Mouse (Mus musculus): Measurements from ENCODE around the gene Atxn7l3. TPM values are rescaled to one million over a fixed set of nuclear protein-coding genes. Genes with fewer than 3 reads are reported as not detected.
A peak's percentile ranks its signal among the peaks of the same experiment; 100 is the strongest.

Atxn7l3 gene
- polyA plus RNA-seq, 1 experiment from 2014 or later, result 19.0 TPM

DNA sequence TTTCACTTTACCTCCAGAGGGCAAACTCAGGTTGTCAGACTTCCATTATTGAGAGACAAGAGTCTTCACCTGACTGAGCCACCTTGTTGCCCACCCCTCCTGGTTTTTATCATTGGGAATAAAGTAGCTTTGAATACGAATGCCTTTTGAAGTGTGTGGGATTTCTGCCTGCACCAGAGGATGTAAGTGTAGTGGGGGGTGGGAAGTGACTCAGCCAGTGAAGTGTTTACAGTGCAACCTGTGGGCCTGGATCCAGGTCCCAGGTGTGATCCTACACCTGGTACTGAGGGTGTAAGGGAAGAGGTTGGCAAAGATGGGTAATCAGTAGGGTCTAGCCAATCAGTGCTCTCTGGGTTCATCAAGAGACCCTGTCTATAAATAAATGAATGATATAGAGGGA is 27.1 kb upstream of the Atxn7l3 start:
- Histone ChIP-seq H3K36me3 (ENCODE audit: control insufficient read depth, insufficient read depth, low read length) (no peaks in the 10 kb centered on the region), H3K4me2 (replicated peaks; ENCODE audit: low read depth, low read length) (no peak overlapping the region), H3K4me3 (ENCODE audit: low read depth, low read length) (no peak overlapping the region), H3K27ac (ENCODE audit: low read length) (no peak overlapping the region), H3K9ac (replicated peaks; ENCODE audit: low read depth, low read length) (no peak overlapping the region), H3K4me1 (ENCODE audit: control insufficient read depth, insufficient read depth, low read length) (peaks cover 8% of the 10 kb centered on the region; the same call in 1 of the 2 replicates), H3K9me3 (ENCODE audit: control insufficient read depth, low read depth, low read length) (no peaks in the 10 kb centered on the region), H3K27me3 (ENCODE audit: control insufficient read depth, insufficient read depth, low read length) (no peaks in the 10 kb centered on the region)
- WGBS, result 78% methylated on average over 1 of the region's 1 CpGs
- ATAC-seq (ENCODE audit: insufficient number of reproducible peaks, insufficient read depth, low FRiP score, low read depth), result no peak

GRCm38 (mm10) chr11:102321931-102322330 is 25.5 kb upstream of the Atxn7l3 start:
- Histone ChIP-seq H3K4me1 (ENCODE audit: control insufficient read depth, insufficient read depth, low read length) (peaks cover 8% of the 10 kb centered on the region; the same call in 1 of the 2 replicates), H3K9me3 (ENCODE audit: control insufficient read depth, low read depth, low read length) (no peaks in the 10 kb centered on the region), H3K9ac (replicated peaks; ENCODE audit: low read depth, low read length) (no peak overlapping the region), H3K4me3 (ENCODE audit: low read depth, low read length) (no peak overlapping the region), H3K27me3 (ENCODE audit: control insufficient read depth, insufficient read depth, low read length) (no peaks in the 10 kb centered on the region), H3K27ac (ENCODE audit: low read length) (no peak overlapping the region), H3K4me2 (replicated peaks; ENCODE audit: low read depth, low read length) (no peak overlapping the region), H3K36me3 (ENCODE audit: control insufficient read depth, insufficient read depth, low read length) (no peaks in the 10 kb centered on the region)
- 73% methylated on average over 6 of the region's 6 CpGs for WGBS
- no peak for ATAC-seq (ENCODE audit: insufficient number of reproducible peaks, insufficient read depth, low FRiP score, low read depth)

DNA sequence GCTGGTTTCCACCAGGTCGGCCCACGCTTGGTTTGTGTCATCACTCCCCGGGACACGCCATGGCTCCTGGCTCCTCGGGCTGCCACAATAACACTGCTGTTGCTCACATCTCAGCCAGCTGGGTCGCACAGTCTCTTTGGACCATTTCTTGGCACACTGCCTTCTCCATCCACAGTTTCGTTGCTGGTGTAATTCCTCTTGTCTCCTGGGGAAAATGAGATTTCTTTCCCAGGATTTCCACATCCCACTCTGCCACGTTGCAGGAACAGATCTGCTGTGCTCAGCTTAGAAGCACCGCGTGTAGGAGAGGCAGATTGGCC is 24.2 kb upstream of the Atxn7l3 start:
- peak overlapping the region; percentile 97 for H3K4me3 ChIP-seq (ENCODE audit: low read depth, low read length)

DNA sequence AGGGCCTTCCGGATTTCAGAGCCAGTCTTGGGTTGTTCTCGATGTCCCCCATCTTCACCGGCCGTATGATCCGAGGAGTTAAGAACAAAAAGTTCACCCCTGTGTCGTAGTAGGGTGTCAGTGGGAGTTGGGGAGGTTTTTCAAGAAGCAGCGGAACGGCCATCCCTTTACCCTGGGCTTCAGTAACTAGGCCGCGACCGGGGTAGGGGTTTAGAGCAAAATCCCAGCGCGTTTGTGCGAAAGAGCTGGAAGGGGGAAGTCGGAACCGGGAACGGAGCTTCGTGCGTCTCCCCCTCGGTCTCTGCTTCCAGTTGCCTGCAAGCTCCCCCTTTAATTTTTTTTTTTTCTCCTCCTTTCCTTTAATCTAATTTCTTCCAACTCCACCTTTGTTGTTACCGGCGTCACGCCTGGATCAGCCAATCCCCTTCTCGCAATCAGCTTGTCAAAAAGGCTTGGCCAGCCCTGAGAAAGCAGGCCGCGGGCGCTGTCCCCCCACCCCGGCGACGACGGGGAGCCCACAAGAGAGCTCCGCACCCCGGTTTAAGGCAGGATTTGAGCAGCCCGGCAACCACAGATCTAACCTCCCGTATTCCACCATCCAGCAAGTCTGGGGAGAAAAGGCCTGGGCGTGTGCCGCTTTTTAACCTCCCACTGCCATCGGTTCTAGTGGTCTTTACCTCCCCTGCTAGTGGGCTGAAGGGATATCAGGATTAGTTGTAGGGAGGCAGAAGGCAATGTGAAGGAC is 23.7 kb upstream of the Atxn7l3 start:
- under 1% methylated on average over 38 of the region's 38 CpGs for WGBS
- Histone ChIP-seq H3K36me3 (ENCODE audit: control insufficient read depth, insufficient read depth, low read length) (peaks cover under 1% of the 10 kb centered on the region; the same call in 1 of the 2 replicates), H3K4me3 (ENCODE audit: low read depth, low read length) (peak overlapping the region; percentile 97), H3K27ac (ENCODE audit: low read length) (peak overlapping the region; percentile 99), H3K9ac (replicated peaks; ENCODE audit: low read depth, low read length) (peak overlapping the region; percentile 99), H3K9me3 (ENCODE audit: control insufficient read depth, low read depth, low read length) (no peaks in the 10 kb centered on the region), H3K4me2 (replicated peaks; ENCODE audit: low read depth, low read length) (peak overlapping the region; percentile 94), H3K4me1 (ENCODE audit: control insufficient read depth, insufficient read depth, low read length) (peaks cover 16% of the 10 kb centered on the region; the same call in 1 of the 2 replicates), H3K27me3 (ENCODE audit: control insufficient read depth, insufficient read depth, low read length) (no peaks in the 10 kb centered on the region)
- 0 out of 2 replicates have a peak, but pooled peaks have one; percentile 24 for ATAC-seq (ENCODE audit: insufficient number of reproducible peaks, insufficient read depth, low FRiP score, low read depth)

More for the DNA sequence above, 24.2 kb upstream of the Atxn7l3 start:
- no peaks in the 10 kb centered on the region for H3K9me3 ChIP-seq (ENCODE audit: control insufficient read depth, low read depth, low read length)
- 15% methylated on average over 10 of the region's 10 CpGs for WGBS
- ATAC-seq (ENCODE audit: insufficient number of reproducible peaks, insufficient read depth, low FRiP score, low read depth), result no peak
- H3K27me3 ChIP-seq (ENCODE audit: control insufficient read depth, insufficient read depth, low read length), result no peaks in the 10 kb centered on the region
- H3K4me2 ChIP-seq (replicated peaks; ENCODE audit: low read depth, low read length), result peak overlapping the region; percentile 94
- no peaks in the 10 kb centered on the region for H3K36me3 ChIP-seq (ENCODE audit: control insufficient read depth, insufficient read depth, low read length)
- peak overlapping the region; percentile 99; the same call in 1 of the 2 replicates for H3K9ac ChIP-seq (replicated peaks; ENCODE audit: low read depth, low read length)
- H3K4me1 ChIP-seq (ENCODE audit: control insufficient read depth, insufficient read depth, low read length), result peaks cover 15% of the 10 kb centered on the region; the same call in 1 of the 2 replicates
- H3K27ac ChIP-seq (ENCODE audit: low read length), result peak overlapping the region; percentile 99

DNA sequence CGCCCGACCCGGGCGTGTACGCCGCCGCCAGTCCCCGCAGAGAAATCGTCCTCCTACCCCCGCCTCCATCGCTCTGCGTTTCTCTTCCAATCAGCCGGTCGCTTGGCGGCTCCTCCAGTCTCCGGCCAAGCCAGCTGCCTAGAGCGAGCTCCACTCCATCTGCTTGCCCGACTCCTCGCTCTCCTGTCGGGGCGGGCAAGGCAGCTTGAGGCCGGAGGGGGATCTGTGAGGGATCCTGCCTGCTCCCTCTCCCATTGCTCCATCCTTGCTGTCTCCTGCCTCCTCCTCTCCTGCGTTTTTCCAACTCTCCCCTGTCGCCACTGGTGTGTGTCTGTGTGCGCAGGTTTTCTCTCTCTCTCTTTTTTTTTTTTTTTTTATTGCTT is 23.0 kb upstream of the Atxn7l3 start, which contains the start of gene Ubtf:
Gene Ubtf, minus strand, starts transcription at position 333 of the 383 bp plus-strand sequence.
- H3K4me2 ChIP-seq (replicated peaks; ENCODE audit: low read depth, low read length), result peak within 1 kb of the TSS; percentile 94
- H3K9ac ChIP-seq (replicated peaks; ENCODE audit: low read depth, low read length), result peak within 1 kb of the TSS; percentile 99
- H3K27me3 ChIP-seq (ENCODE audit: control insufficient read depth, insufficient read depth, low read length), result no peaks in the 10 kb centered on the region
- peak within 1 kb of the TSS; percentile 97 for H3K4me3 ChIP-seq (ENCODE audit: low read depth, low read length)
- peaks cover 8% of the 10 kb centered on the region for H3K36me3 ChIP-seq (ENCODE audit: control insufficient read depth, insufficient read depth, low read length)
- H3K9me3 ChIP-seq (ENCODE audit: control insufficient read depth, low read depth, low read length), result no peaks in the 10 kb centered on the region
- WGBS, result 1% methylated on average over 25 of the region's 25 CpGs
- H3K27ac ChIP-seq (ENCODE audit: low read length), result peak within 1 kb of the TSS; percentile 99
- peaks cover 16% of the 10 kb centered on the region; the same call in 1 of the 2 replicates for H3K4me1 ChIP-seq (ENCODE audit: control insufficient read depth, insufficient read depth, low read length)
- no peak for ATAC-seq (ENCODE audit: insufficient number of reproducible peaks, insufficient read depth, low FRiP score, low read depth)

- Histone ChIP-seq H3K27me3 (ENCODE audit: control insufficient read depth, insufficient read depth, low read length) (no peaks in the 10 kb centered on the region), H3K4me2 (replicated peaks; ENCODE audit: low read depth, low read length) (peak overlapping the region; percentile 94), H3K4me1 (ENCODE audit: control insufficient read depth, insufficient read depth, low read length) (peaks cover 16% of the 10 kb centered on the region; the same call in 1 of the 2 replicates), H3K9ac (replicated peaks; ENCODE audit: low read depth, low read length) (peak overlapping the region; percentile 99), H3K4me3 (ENCODE audit: low read depth, low read length) (peak overlapping the region; percentile 97), H3K36me3 (ENCODE audit: control insufficient read depth, insufficient read depth, low read length) (peaks cover 14% of the 10 kb centered on the region), H3K27ac (ENCODE audit: low read length) (peak overlapping the region; percentile 99), H3K9me3 (ENCODE audit: control insufficient read depth, low read depth, low read length) (no peaks in the 10 kb centered on the region)
- under 1% methylated on average over 78 of the region's 84 CpGs for WGBS
- peak; percentile 3; the same call in 1 of the 2 replicates for ATAC-seq (ENCODE audit: insufficient number of reproducible peaks, insufficient read depth, low FRiP score, low read depth)
Observed at GRCm38 (mm10) chr11:102318576-102319409, 22.4 kb upstream of the Atxn7l3 start.

DNA sequence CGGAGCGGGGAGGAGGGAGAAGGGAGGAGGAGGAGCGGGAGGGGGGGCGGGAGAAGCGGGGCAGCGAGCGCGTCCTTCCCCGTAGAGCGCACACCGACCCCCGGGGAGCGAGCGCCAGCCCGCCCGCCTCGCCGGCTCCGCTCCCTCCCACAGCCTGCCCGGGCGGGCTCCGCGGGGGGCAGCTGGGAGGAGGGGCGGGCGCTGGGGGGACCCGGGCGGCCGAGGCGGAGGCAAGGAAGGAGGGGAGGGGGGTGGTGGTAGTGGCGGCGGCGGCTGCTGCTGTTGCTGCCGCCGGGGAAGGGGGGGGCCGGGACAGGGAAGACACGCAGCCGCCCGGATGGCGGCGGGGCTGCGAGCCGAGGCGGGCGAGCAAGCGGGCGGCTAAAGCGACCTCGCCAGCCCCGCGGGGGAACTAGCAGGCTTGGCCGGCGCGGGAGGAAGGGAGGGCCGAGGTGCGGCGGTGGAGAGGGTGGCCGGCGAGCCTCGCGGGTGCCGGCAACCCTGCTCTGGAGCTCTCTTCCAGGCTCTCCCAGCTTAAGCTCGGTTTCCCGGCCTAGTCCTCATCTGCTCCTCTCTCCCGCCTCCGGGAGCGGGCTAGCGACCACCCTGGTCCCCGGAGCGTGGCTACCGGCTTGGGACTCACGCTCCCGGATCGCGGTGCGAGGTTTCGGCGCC is 21.6 kb upstream of the Atxn7l3 start:
- Histone ChIP-seq H3K4me1 (ENCODE audit: control insufficient read depth, insufficient read depth, low read length) (peaks cover 16% of the 10 kb centered on the region; the same call in 1 of the 2 replicates), H3K27me3 (ENCODE audit: control insufficient read depth, insufficient read depth, low read length) (no peaks in the 10 kb centered on the region), H3K9ac (replicated peaks; ENCODE audit: low read depth, low read length) (peak overlapping the region; percentile 99), H3K4me3 (ENCODE audit: low read depth, low read length) (peak overlapping the region; percentile 97), H3K9me3 (ENCODE audit: control insufficient read depth, low read depth, low read length) (no peaks in the 10 kb centered on the region), H3K4me2 (replicated peaks; ENCODE audit: low read depth, low read length) (peak overlapping the region; percentile 94), H3K27ac (ENCODE audit: low read length) (peak overlapping the region; percentile 99), H3K36me3 (ENCODE audit: control insufficient read depth, insufficient read depth, low read length) (peaks cover 22% of the 10 kb centered on the region)
- WGBS, result under 1% methylated on average over 38 of the region's 77 CpGs
- peak; percentile 68 for ATAC-seq (ENCODE audit: insufficient number of reproducible peaks, insufficient read depth, low FRiP score, low read depth)
